8 mouse cellular contexts compared by ENCODE assay signal in the genomic region with DNA sequence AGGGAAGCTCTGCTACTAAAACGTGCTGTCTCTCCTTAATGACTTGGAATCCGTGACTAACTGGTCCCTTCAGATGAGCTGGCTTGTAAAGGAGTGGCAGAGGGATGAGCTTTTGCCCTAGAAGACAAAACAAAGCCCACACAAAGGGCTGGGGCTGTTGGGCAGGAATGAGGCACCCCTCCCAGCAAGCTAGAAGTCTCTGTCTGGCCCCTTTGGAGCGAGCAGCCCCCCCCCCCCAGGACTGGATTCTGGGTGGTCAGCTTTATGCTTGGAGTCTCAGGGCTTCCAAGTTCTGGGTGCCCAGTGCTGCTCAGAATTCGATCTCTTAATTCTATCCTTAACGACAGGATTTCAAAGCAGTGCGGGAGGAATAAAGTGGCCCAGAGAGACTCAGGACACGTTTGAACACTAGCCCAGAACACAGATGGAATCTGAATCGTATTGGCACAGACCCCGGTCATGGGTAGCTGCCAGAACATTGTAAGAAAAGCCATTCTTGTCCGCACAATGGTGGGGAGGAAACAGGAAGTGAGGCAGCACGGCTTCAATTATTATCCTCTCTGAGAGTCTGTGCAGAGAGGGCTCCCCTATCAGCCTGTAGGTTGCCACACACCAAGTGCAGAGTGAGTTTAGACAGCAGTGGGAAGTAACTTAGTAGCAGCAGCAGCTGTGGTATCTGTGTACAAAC. TPM values are rescaled to one million over a fixed set of nuclear protein-coding genes. Genes with fewer than 3 reads are reported as not detected.
DNase-seq lines count a peak whose midpoint lies in the region; ATAC-seq lines count a peak whose summit lies in the region.

No protein-coding gene starts in this region.

- H3K36me3 ChIP-seq in forebrain, embryonic 14.5 days (ENCODE audit: control insufficient read depth, insufficient read depth, low read length): no peaks in the 10 kb centered on the region
- H3K36me3 ChIP-seq in heart, embryonic 15.5 days: no peaks in the 10 kb centered on the region
- no peaks in the 10 kb centered on the region for H3K36me3 ChIP-seq in midbrain, embryonic 15.5 days (replicated peaks)

- H3K27me3 ChIP-seq in forebrain, embryonic 14.5 days (replicated peaks; ENCODE audit: control insufficient read depth, insufficient read depth, low read length): no peaks in the 10 kb centered on the region
- H3K27me3 ChIP-seq in heart, embryonic 15.5 days: no peaks in the 10 kb centered on the region
- H3K27me3 ChIP-seq in midbrain, embryonic 15.5 days (replicated peaks): no peaks in the 10 kb centered on the region; the same call in 1 of the 2 replicates

- 0 out of 2 replicates have a peak overlapping the region, but pooled peaks have one; percentile 8 for H3K4me3 ChIP-seq in forebrain, embryonic 14.5 days (ENCODE audit: low read depth, low read length)
- H3K4me3 ChIP-seq in heart, embryonic 15.5 days: 0 out of 2 replicates have a peak overlapping the region, but pooled peaks have one; percentile 7
- peak overlapping the region; percentile 9 for H3K4me3 ChIP-seq in midbrain, embryonic 15.5 days

- H3K27ac ChIP-seq in forebrain, embryonic 14.5 days (ENCODE audit: low read depth, low read length): peak overlapping the region; percentile 77
- peak overlapping the region; percentile 45 for H3K27ac ChIP-seq in heart, embryonic 15.5 days
- peak overlapping the region; percentile 49 for H3K27ac ChIP-seq in midbrain, embryonic 15.5 days

- DNase-seq in adrenal gland, postnatal 10 days: peak; percentile 68
- no peak for DNase-seq in adrenal gland, adult 8-10 months
- DNase-seq in forebrain, embryonic 14.5 days (ENCODE audit: low spot score): peak; percentile 95
- peak; percentile 71 to 77 for DNase-seq in kidney, postnatal 25 days
- peak; percentile 21 for DNase-seq in liver
- DNase-seq in telencephalon, adult 2 months (ENCODE audit: low read depth, low spot score): peak; percentile 35

- H3K9ac ChIP-seq in forebrain, embryonic 14.5 days (ENCODE audit: low read length): peak overlapping the region; percentile 30
- no peak overlapping the region for H3K9ac ChIP-seq in heart, embryonic 15.5 days
- no peak overlapping the region for H3K9ac ChIP-seq in midbrain, embryonic 15.5 days

- WGBS in forebrain, embryonic 14.5 days: under 1% methylated on average over 11 of the region's 11 CpGs
- 32% methylated on average over 11 of the region's 11 CpGs for WGBS in heart, embryonic 15.5 days
- WGBS in midbrain, embryonic 15.5 days: 5% methylated on average over 11 of the region's 11 CpGs

- H3K9me3 ChIP-seq in forebrain, embryonic 14.5 days (replicated peaks; ENCODE audit: control insufficient read depth, low read length): no peaks in the 10 kb centered on the region
- H3K9me3 ChIP-seq in heart, embryonic 15.5 days (replicated peaks): no peaks in the 10 kb centered on the region
- H3K9me3 ChIP-seq in midbrain, embryonic 15.5 days: no peaks in the 10 kb centered on the region

- peaks cover 18% of the 10 kb centered on the region for H3K4me1 ChIP-seq in forebrain, embryonic 14.5 days (ENCODE audit: control insufficient read depth, insufficient read depth, low read length)
- 0 out of 2 replicates have a peak, but pooled peaks cover 3% of the 10 kb centered on the region for H3K4me1 ChIP-seq in heart, embryonic 15.5 days (replicated peaks)
- peaks cover 20% of the 10 kb centered on the region for H3K4me1 ChIP-seq in midbrain, embryonic 15.5 days

- ATAC-seq in forebrain, embryonic 14.5 days: peak; percentile 91
- peak; percentile 82 for ATAC-seq in heart, embryonic 15.5 days (replicated peaks; ENCODE audit: insufficient number of reproducible peaks, insufficient read depth, low FRiP score, low read depth)
- peak; percentile 84 for ATAC-seq in midbrain, embryonic 15.5 days (replicated peaks)

- peak overlapping the region; percentile 48 for H3K4me2 ChIP-seq in forebrain, embryonic 14.5 days (ENCODE audit: low read length)
- H3K4me2 ChIP-seq in heart, embryonic 15.5 days: peak overlapping the region; percentile 23
- peak overlapping the region; percentile 44 for H3K4me2 ChIP-seq in midbrain, embryonic 15.5 days

RNA-seq across cellular contexts. Expression of gene Fam181b, which starts 13.8 kb away (rescaled TPM):
- total RNA-seq in adrenal gland, postnatal 10 days (2021): 1 to 10 TPM; 3.1 to 7.2 TPM
- total RNA-seq in adrenal gland, adult 8-10 months (2022): 1 to 10 TPM; 2.6 to 9.5 (median 6.3) TPM
- polyA plus RNA-seq in forebrain, embryonic 14.5 days (2014; fragmentation: Nextera tagmentation; extraction: Ambion mirVana): 20.7 and 25.3 TPM in 2 replicates
- 3.1 and 4.5 TPM in 2 replicates for polyA plus RNA-seq in heart, embryonic 15.5 days (2015; fragmentation: Nextera tagmentation; extraction: Ambion mirVana)
- polyA plus RNA-seq in midbrain, embryonic 15.5 days (2015; fragmentation: Nextera tagmentation; extraction: Ambion mirVana): 32.2 and 37.9 TPM in 2 replicates
